Mouse (Mus musculus) limb, embryonic 11.5 days (tissue): ENCODE results near the gene Fbxl8. TPM values are rescaled to one million over a fixed set of nuclear protein-coding genes. Genes with fewer than 3 reads are reported as not detected.
"Not testable (repeated sequence)": the region's sequence is repeated elsewhere in the genome, so short reads cannot be mapped to it uniquely, and the experiment has no call there.

Experiments used
- ATAC-seq: fragments of 200-750 bp; cut with Nextera tagmentation; 2 replicates; pipeline ENCODE4 v1.8.0; 2017; ENCODE audit warnings: low read depth; ENCODE audit not compliant: insufficient number of reproducible peaks, low FRiP score, low TSS enrichment
- DNase-seq: peaks from one replicate; pipeline ENCODE4 v3.0.0-alpha.2; 2015; ENCODE audit warnings: low spot score
- H3K27ac ChIP-seq: fragments of 300-500 bp; sonication (generic); replicated peaks from 2 replicates; pipeline ENCODE4 v1.5.1; 2014; ENCODE audit warnings: low read depth, mild to moderate bottlenecking, low read length
- H3K27me3 ChIP-seq: fragments of 300-500 bp; sonication (generic); 2 replicates; pipeline ENCODE4 v1.6.1; 2014; ENCODE audit warnings: mild to moderate bottlenecking, low read length, mixed read lengths; ENCODE audit not compliant: control insufficient read depth, insufficient read depth
- H3K36me3 ChIP-seq: fragments of 300-500 bp; sonication (generic); 2 replicates; pipeline ENCODE4 v1.6.1; 2014; ENCODE audit warnings: mild to moderate bottlenecking, low read length, moderate library complexity, mixed read lengths; ENCODE audit not compliant: control insufficient read depth, insufficient read depth
- H3K4me1 ChIP-seq: fragments of 300-500 bp; sonication (generic); 2 replicates; pipeline ENCODE4 v1.6.1; 2014; ENCODE audit warnings: low read length, mixed read lengths; ENCODE audit not compliant: control insufficient read depth, insufficient read depth
- H3K4me2 ChIP-seq: fragments of 300-500 bp; sonication (generic); 2 replicates; pipeline ENCODE4 v1.6.1; 2014; ENCODE audit warnings: low read depth, mild to moderate bottlenecking, moderate library complexity; ENCODE audit not compliant: severe bottlenecking
- H3K4me3 ChIP-seq: fragments of 300-500 bp; sonication (generic); 2 replicates; pipeline ENCODE4 v1.5.1; 2014; ENCODE audit warnings: low read depth, low read length
- H3K9ac ChIP-seq: fragments of 300-500 bp; sonication (generic); 2 replicates; pipeline ENCODE4 v1.6.1; 2014; ENCODE audit warnings: mild to moderate bottlenecking, low read length
- H3K9me3 ChIP-seq: fragments of 300-500 bp; sonication (generic); 2 replicates; pipeline ENCODE4 v1.6.1; 2016; ENCODE audit warnings: low read length; ENCODE audit not compliant: control insufficient read depth
- WGBS: fragments of 180-500 bp; shearing (Covaris S2); extraction: QIAGEN DNeasy Blood & Tissue Kit; methylation state at CpG from one replicate; pipeline ENCODE4 v1.1.7; 2014; 5-methylcytosine and 5-hydroxymethylcytosine counted together
- polyA plus RNA-seq: library from polyadenylated mRNA; unstranded; fragments of >200 nt; fragmentation: Nextera tagmentation; extraction: Ambion mirVana; gene quantifications from 2 replicates; pipeline ENCODE4 v1.2.1, GENCODE M21; 2014

Fbxl8 gene
- polyA plus RNA-seq, 1 experiment from 2014 or later: 1.3 TPM

DNA sequence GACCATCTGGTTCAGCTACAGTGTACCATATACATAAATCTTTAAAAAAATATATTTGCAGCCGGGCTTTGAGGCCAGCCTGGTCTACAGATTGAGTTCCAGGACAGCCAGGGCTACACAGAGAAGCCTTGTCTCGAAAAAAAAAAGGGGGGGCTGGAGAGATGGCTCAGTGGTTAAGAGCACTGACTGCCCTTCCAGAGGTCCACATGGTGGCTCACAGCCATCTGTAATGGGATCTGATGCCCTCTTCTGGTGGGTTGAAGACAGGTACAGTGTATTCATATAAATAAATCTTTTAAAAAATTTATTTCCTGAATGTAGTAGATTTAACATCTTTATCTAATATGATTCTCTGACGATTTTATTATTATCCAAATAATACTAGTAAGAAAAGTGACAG is 27.4 kb downstream of the Fbxl8 start:
- not testable (repeated sequence) for H3K4me1 ChIP-seq, DNase-seq, H3K27ac ChIP-seq, H3K4me2 ChIP-seq, H3K9ac ChIP-seq, ATAC-seq, H3K9me3 ChIP-seq, H3K4me3 ChIP-seq, H3K36me3 ChIP-seq
- WGBS: 67% methylated on average over 3 of the region's 3 CpGs
- H3K27me3 ChIP-seq: peaks cover 14% of the 10 kb centered on the region

DNA sequence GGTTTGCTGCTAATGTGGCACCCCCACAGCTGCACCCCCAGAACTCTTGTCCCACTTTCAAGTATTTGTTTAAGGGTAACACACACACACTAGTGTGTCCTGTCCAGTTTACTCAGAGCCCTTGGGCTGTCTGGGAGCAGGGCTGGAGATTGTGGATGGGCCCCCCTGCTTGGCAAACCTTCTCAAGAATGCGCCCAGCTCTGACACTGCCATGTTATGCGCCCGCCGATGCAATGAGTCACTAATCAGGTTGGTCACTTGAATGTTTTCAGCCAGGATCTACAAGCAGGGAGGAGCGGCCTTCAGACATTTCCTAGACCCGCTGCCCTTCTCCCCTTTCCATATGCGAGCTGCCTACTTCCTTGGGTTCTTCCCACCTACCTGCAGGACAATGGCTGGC is 28.0 kb downstream of the Fbxl8 start:
- WGBS: 77% methylated on average over 7 of the region's 7 CpGs
- peaks cover 14% of the 10 kb centered on the region for H3K27me3 ChIP-seq
- no peak overlapping the region for H3K4me2 ChIP-seq
- no peak for ATAC-seq
- H3K4me1 ChIP-seq: peaks cover 6% of the 10 kb centered on the region
- H3K9me3 ChIP-seq: no peaks in the 10 kb centered on the region
- no peak overlapping the region for H3K4me3 ChIP-seq
- no peak overlapping the region for H3K27ac ChIP-seq
- DNase-seq: no peak
- H3K9ac ChIP-seq: no peak overlapping the region
- H3K36me3 ChIP-seq: no peaks in the 10 kb centered on the region

DNA sequence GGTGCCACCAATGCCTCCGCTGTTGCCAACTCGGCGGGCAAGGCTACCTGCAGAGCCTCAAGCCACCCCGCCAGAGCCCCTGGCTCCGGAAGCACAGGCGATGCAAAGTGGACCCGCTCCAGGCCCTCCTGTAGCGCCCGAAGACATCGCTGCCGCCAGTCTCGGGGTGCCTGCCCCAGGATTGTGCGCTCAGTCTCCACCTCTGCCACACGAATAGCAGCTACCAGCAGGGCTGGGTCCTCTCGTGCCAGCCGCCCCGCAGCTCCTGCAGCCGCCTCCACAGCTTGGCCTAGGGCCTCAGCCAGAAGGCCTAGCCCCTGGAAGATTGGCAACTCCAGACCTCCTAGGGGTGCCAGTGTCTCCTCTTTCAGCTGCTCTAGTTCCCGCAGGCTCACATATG is 29.0 kb downstream of the Fbxl8 start:
- H3K9ac ChIP-seq: no peak overlapping the region
- H3K27ac ChIP-seq: no peak overlapping the region
- no peak overlapping the region for H3K4me3 ChIP-seq
- peaks cover 14% of the 10 kb centered on the region for H3K27me3 ChIP-seq
- H3K36me3 ChIP-seq: no peaks in the 10 kb centered on the region
- DNase-seq (no peak), ATAC-seq (no peak)
- peaks cover 9% of the 10 kb centered on the region for H3K4me1 ChIP-seq
- WGBS: 60% methylated on average over 19 of the region's 19 CpGs
- no peak overlapping the region for H3K4me2 ChIP-seq
- H3K9me3 ChIP-seq: no peaks in the 10 kb centered on the region

DNA sequence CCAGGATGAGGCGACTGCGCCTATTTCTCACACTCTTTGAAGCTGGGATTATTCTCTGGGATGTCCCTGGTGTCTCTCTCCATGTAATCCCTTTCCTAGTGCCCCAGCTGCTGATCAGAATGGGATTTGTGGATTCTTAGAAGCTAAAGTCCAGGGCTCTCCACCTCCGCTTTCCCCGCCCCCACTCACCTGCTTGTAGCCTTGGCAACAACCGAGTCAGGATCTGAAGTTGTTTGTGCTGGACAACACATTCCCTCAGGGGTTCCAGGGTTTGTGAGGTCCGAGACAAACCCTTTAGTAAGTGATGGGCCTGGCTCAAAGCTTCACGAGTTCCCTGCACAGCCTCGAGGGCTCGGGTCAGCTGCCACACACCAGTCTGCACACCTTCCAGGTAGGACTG is 30.3 kb downstream of the Fbxl8 start:
- no peak for DNase-seq
- Histone ChIP-seq H3K9ac (no peak overlapping the region), H3K4me1 (peaks cover 13% of the 10 kb centered on the region), H3K4me2 (no peak overlapping the region), H3K4me3 (no peak overlapping the region), H3K27ac (no peak overlapping the region), H3K36me3 (peaks cover under 1% of the 10 kb centered on the region; the same call in 1 of the 2 replicates), H3K9me3 (no peaks in the 10 kb centered on the region), H3K27me3 (peaks cover 13% of the 10 kb centered on the region)
- ATAC-seq: no peak
- 72% methylated on average over 9 of the region's 9 CpGs for WGBS

DNA sequence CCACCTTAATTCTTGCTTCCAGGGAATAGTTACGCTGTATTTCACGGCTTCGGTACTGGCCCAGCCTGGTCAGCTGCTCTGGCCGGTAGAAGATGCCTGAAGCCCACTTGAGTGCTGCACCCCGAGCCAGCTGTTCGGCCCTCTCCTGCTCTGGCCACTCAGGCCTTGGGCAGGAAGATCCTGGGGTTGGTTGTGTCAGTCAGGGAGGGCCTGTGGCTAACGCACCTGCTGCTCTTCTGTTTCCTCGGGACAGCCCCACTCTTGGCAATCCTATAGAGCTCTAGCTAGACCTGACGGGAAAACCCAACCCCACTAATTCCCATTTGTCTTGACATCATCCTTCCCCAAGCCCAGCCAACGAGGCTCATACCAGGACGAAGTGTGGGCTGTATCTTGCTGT is 30.8 kb downstream of the Fbxl8 start:
- H3K36me3 ChIP-seq: peaks cover 4% of the 10 kb centered on the region; the same call in 1 of the 2 replicates
- H3K27me3 ChIP-seq: peaks cover 8% of the 10 kb centered on the region
- no peak overlapping the region for H3K27ac ChIP-seq
- 66% methylated on average over 11 of the region's 11 CpGs for WGBS
- H3K4me3 ChIP-seq: no peak overlapping the region
- no peak overlapping the region for H3K9ac ChIP-seq
- H3K9me3 ChIP-seq: no peaks in the 10 kb centered on the region
- peaks cover 10% of the 10 kb centered on the region for H3K4me1 ChIP-seq
- no peak for ATAC-seq
- H3K4me2 ChIP-seq: no peak overlapping the region; the same call in 1 of the 2 replicates
- DNase-seq: no peak

DNA sequence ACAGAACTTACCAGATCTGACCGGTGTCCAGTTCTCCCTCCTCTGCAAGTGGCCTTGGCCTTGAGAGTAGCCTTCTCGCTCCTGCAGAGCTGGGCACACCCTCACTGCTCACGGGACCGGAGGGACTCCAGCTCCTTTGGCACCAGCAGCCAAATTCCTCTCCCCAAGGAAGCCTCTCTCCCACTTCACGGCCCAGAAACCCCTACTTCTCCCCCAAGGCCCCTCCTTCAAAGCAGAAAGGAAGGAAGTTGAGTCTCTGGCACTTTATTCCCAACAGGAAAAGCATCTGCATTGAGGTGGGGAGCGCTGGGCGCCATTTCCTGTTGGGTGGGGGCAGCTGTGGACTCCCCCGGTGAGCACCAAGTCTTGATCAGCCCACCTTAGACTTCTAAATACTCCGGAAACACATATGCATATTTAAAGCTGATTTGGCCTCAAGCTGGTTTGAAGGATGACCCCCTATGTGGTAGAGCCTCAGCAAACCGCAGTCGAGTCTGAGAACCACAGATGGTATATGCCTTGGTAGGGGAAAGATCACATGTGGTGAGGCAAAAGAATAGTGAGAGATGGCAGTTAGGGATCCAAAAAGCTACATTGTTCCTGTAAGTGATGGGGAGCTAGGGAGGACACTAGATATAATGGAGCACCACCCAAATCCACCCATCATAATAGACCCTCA is 31.6 kb downstream of the Fbxl8 start, which contains the start of gene Exoc3l:
Gene Exoc3l (minus strand): TSS at position 207 of the 679 bp plus-strand sequence.
- WGBS: 65% methylated on average over 11 of the region's 11 CpGs
- Histone ChIP-seq H3K27me3 (peaks cover 2% of the 10 kb centered on the region; the same call in 1 of the 2 replicates), H3K36me3 (peaks cover 10% of the 10 kb centered on the region; the same call in 1 of the 2 replicates), H3K27ac (no peak within 1 kb of the TSS), H3K4me2 (peak within 1 kb of the TSS; percentile 91), H3K4me1 (peaks cover 10% of the 10 kb centered on the region), H3K9me3 (no peaks in the 10 kb centered on the region), H3K9ac (no peak within 1 kb of the TSS), H3K4me3 (peak within 1 kb of the TSS; percentile 99; the same call in 1 of the 2 replicates)
- no peak for DNase-seq
- ATAC-seq: no peak

DNA sequence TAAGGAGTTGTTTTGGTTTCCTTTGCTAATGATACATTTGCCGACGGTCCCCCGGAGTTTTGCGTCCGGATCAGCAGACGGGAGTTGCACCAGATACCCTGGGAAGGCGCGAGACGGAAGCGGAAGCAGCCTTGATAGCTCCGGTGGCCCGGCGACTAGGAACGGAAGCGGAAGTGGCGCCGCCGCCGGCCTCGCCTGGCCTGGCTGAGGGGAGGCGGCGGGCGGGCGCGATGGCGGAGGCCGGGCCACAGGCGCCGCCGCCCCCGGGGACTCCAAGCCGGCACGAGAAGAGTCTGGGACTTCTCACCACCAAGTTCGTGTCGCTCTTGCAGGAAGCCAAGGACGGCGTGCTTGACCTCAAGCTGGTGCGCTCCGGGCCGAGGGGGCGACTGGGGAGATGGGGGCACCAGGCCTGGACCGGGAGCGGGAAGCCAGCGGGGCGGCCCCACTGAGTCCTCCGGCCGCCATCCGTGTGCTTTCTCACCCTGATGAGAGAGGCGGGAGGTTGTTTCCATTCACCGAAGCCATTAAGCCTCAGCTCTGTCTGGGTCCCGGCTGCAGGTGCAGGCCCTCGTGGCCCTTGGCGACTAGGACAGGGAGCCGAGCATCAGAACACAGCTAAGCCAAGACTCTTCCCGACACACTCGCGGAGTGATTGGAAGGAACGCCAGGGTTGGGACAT is 33.2 kb downstream of the Fbxl8 start, which contains the start of gene E2f4:
Gene E2f4 (plus strand): TSS at position 153 of the 682 bp plus-strand sequence.
- WGBS: 0% methylated on average over 58 of the region's 58 CpGs
- H3K27me3 ChIP-seq: peaks cover 2% of the 10 kb centered on the region; the same call in 1 of the 2 replicates
- peak within 1 kb of the TSS; percentile 99 for H3K4me3 ChIP-seq
- H3K9me3 ChIP-seq: no peaks in the 10 kb centered on the region
- DNase-seq (peak; percentile 95), ATAC-seq (peak; percentile 77)
- peak within 1 kb of the TSS; percentile 91 for H3K4me2 ChIP-seq
- peak within 1 kb of the TSS; percentile 84 for H3K9ac ChIP-seq
- peak within 1 kb of the TSS; percentile 52; the same call in 1 of the 2 replicates for H3K27ac ChIP-seq
- H3K4me1 ChIP-seq: peaks cover 10% of the 10 kb centered on the region
- H3K36me3 ChIP-seq: peaks cover 19% of the 10 kb centered on the region; the same call in 1 of the 2 replicates

DNA sequence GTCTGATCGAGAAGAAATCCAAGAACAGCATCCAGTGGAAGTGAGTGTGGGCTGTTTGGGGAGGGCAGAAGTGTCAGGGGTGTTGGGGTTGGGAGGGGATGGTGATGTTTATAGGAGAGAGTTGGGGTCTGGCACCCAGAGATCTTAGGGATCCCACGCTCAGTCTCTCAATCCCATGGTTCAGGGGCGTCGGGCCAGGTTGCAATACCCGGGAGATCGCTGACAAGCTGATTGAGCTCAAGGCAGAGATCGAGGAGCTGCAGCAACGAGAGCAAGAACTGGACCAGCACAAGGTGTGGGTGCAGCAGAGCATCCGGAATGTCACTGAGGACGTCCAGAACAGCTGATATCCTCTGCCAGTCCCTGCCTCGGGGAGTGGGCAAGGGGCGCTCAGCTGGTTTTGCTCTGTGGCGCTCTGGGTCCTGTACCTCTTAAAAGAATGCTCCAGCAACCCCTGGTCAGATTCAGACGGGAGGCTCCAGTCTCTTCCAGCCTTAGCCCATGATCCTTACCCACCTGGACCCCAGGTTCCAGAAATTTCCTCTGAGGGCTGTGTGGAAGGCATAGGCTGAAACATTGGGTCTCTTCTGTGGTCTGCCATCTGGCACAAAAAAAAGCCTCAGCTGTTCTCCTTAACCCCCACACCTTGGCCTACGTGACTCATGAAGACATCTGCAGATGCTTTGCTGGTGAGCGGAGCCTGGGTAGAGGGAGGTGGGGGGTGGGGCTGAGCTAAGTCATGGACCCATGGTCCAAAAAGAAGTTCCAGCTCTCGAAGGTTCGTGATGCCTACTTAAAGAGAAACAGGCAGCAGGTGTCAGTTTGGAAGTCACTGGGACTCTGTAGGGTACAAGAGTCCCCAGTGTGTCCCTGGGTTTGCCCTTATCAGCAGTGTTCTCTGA is 34.2 kb downstream of the Fbxl8 start:
- no peak for ATAC-seq
- H3K27me3 ChIP-seq: no peaks in the 10 kb centered on the region
- 60% methylated on average over 18 of the region's 18 CpGs for WGBS
- no peak overlapping the region for H3K27ac ChIP-seq
- peak overlapping the region; percentile 91 for H3K4me2 ChIP-seq
- H3K9ac ChIP-seq: peak overlapping the region; percentile 84
- no peaks in the 10 kb centered on the region for H3K9me3 ChIP-seq
- peaks cover 22% of the 10 kb centered on the region; the same call in 1 of the 2 replicates for H3K36me3 ChIP-seq
- peaks cover 10% of the 10 kb centered on the region for H3K4me1 ChIP-seq
- H3K4me3 ChIP-seq: peak overlapping the region; percentile 99
- no peak for DNase-seq
